Mouse (Mus musculus): ENCODE results near the gene Tubb2a. TPM values are rescaled to one million over a fixed set of nuclear protein-coding genes. Genes with fewer than 3 reads are reported as not detected.

The Tubb2a gene
- total RNA-seq, 2 experiments from 2014 or later: 2.3 to 7.9 TPM

DNA sequence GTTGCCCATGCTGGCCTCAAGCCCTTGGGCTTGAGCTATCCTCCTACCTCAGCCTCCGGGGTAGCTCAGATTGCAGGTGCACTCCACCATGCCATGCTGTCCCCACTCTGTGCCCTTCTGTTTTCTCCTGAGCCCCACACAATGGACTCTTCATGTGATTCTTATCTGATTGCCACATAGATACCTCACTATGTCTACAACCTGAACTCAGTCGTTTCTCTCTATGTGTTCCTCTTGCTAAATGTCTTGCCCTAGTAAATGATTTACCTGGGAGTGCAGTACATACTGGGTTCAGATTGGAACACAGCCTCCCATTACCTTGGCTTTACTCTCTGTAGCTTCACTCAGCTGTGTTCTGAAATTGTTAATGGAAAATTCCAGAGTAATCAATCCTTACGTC, 22.8 kb downstream of the Tubb2a start:
- no peak for ATAC-seq (replicated peaks; ENCODE audit: poor library complexity)

DNA sequence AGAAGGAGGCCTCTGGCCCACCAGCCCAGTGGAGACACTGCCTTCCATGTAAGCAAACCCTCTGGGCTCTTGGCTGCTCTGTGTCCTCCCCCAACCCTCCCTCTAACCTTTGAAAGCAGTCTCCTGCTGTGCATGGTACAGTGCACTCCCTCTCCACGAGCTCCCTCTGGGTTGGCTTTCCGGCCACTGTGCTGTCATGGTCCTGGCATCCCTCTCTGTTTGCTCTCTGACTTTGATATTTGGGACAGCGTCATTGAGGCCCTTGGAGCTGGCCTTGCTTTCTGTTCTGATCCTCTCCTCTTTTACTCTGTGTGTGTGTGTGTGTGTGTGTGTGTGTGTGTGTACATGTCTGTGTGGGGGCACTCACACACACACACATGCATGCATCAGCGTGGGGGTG, 23.4 kb downstream of the Tubb2a start:
- no peak for ATAC-seq (replicated peaks; ENCODE audit: poor library complexity)

DNA sequence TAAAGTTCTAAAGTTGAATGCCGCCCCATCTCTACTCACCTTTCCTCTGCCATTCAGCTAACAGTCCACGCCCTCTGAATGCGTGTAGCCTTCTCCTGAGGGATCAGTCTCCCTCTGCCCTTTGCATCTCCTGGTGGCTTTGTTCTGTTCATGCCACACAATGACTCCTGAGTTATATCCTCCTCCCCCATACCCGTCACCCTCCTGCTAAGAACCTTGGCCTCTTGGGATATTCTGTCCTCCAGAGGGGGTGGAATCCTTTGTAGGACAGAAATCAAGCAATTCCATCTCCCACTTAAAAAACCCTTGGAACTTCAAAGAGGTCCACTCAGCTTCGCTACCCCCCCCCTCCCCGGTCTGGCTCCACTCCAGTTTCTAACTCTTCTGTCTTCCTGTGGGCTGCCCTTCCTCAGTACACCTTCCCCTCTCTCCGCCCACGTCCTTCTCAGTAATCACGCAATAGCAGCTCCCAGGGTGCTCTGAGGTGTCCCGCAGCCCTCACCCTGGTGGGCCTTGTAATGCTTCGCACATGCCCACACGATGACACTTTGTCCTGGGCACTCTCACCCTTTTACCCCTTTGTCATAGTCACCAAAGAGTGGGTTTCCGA, 24.0 kb downstream of the Tubb2a start:
- no peak for ATAC-seq (replicated peaks; ENCODE audit: poor library complexity)

DNA sequence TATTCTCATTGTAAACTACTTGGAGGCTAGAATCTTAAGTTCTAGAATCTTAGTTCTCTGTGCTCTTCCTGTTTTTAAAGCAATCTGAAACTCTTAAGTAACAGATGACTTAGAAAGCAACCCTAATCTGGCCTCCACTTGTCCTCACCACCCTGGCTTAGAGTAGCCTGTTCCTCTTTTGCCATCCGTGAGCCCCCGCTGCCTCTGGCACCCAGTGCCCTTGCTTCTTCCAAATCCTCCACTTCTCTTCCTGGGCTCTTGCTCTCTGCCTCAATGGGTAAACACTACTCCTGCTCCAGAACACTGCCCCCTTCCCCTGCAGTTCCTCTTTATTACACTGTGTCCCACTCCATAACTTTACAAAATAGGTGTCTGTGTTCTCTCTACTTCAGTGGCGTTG, 26.1 kb downstream of the Tubb2a start:
- peak; percentile 91 for ATAC-seq (replicated peaks; ENCODE audit: poor library complexity)

DNA sequence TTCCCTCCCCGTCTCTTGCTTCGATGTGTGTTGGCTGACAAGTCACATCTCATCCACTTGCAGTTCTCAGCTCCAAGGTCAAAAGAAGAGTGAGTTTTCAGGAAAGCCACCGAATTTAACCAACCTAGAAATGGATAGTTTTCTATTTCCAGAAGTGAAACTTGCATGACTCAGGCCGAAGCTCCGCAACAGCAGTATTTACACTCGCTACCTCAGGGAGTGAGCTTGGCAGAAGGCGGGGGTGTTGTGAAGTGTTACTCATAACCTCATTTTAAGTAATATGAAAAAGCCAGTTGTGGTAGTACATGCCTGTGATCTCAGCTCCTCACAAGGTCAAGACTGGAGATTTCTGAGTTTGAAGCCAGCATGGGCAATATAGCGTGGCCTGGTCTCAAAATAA, 27.3 kb downstream of the Tubb2a start:
- peak; percentile 53 for ATAC-seq (replicated peaks; ENCODE audit: poor library complexity)

DNA sequence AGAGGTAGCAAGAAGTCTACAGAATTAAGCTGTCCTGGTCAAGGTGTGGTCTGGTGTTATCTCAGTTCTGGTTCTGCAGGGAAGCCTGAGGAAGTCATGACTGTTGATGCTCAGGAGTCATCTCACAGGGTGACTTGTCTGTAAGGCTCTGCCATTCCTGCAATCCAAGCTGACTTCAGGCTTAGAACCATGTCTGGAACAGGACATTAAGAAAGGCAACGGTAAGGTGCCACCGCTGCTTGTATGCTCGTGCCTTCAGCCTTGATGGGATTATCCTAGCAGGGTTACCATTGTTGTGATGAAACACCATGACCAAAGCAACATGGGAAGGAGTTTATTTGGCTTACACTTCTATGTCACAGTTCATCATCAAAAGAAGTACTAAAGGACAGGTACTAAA, 30.3 kb downstream of the Tubb2a start:
- ATAC-seq (replicated peaks; ENCODE audit: poor library complexity): no peak

DNA sequence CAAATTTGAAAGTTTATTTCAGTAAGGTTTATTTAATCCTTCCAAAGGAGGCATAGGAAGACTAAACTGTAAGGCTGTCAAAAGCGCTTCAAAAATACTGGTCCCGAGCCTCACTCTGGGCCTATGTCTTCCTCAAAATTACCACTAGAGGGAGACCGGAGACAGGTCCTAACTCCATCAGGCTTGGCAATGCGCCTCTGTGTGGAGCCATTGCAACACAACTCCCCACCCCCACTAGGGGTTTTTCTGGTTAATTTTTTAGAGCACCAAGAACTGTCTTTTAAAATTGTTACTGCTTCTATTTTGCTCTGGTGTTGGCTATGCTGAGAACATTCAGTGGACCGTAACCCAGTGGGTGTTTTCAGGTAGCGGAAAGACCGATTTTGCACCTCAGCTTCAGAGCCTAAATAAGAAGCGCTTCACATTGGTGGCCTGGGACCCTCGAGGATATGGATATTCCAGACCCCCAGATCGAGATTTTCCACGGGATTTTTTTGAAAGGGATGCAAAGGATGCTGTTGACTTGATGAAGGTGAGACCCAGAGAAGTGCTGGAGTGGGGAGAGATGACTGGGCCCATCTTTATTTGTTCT, 31.3 kb downstream of the Tubb2a start:
- peak; percentile 96 for ATAC-seq (replicated peaks; ENCODE audit: poor library complexity)

DNA sequence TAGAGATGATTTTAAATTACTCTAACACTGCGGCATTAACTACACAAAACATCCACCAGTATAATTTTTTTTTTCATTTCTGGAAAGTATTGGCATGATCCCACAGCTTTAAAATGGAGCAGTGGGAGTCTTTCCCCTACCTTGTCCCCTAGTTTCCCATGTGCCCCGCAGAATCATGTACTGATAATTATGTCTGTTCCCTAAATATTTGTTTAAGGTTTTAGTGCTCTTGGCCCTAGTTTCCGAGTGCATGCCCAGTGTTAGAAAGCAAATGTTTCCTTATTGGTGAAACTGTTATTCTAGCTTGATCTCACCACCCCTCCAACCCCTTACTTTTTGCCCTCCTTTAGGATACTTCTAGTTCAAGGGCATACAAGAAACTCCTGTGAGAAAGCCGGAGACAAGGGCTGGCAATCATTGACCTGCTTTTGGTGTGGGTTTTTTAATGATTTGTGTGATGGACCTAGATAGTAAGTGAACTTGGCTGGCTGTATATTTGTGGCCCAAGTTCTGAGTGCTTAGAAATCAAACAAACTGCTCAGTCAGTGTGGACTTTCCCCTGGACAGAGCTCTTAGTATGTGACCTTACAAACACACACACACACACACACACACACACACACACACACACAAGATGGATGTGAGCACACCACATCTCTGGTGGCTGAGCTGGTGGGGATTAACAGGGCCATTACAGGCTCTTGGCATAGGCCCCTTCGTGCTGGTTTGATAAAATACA, 32.1 kb downstream of the Tubb2a start:
- no peak for ATAC-seq (replicated peaks; ENCODE audit: poor library complexity)

DNA sequence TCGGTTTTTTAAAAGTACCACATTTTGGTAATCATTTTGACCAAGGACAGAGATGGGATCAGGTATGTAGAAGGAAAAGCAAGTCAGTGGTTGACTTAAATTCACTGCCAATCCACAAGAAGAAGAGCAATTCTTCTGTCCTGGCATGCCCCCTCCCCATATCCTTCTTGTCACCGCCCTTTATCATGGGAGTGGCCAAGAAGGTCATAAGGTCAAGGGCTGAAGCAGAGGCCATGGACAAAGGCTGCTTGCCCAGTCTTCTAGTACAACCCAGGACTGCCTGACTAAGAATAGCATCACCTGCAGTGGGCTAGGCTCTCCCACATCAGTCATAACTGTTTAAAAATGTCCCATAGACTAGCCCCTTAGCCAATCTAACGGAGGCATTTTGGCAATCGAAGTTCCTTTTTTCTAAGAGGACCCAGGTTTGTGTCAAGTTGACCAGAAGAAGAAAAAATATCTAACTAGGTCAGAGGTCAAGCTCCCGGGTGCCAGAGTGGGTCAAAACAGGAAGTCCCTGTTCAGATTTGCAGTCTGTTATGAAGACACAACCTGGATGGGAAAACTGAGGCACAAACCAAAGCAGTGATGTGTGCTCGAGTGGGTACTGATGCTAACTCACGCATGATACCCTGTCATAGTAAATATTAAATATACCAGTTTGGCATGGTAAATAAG, 34.0 kb downstream of the Tubb2a start:
- 0 out of 2 replicates have a peak, but pooled peaks have one; percentile 10 for ATAC-seq (replicated peaks; ENCODE audit: poor library complexity)

DNA sequence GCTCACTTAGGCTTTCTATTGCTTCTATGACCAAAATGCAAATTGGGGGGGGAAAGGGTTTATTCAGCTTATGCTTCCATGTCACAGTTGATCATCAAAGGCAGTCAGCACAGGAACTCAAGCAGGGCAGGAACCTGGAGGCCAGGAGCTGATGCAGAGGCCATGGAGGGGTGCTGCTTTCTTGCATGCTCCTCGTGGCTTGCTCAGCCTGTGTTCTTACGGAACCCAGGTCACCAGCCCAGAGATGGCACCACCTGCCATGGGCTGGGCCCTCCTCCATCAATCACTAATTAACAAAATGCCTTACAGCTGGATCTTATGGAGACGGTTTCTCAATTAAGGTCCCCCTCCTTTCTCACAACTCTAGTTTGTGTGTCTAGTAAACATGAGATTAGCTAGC, 37.7 kb downstream of the Tubb2a start:
- ATAC-seq (replicated peaks; ENCODE audit: poor library complexity): no peak

- no peak for ATAC-seq (replicated peaks; ENCODE audit: poor library complexity)
Observed at GRCm38 (mm10) chr13:34038901-34039341, 38.9 kb downstream of the Tubb2a start.

- ATAC-seq (replicated peaks; ENCODE audit: poor library complexity): no peak; the same call in 1 of the 2 replicates
Observed at GRCm38 (mm10) chr13:34038056-34038432, 39.8 kb downstream of the Tubb2a start.

GRCm38 (mm10) chr13:34037172-34038055, 40.4 kb downstream of the Tubb2a start, which contains the start of gene Bphl:
TSS of gene Bphl (plus strand) at chr13:34037597.
- peak; percentile 96 for ATAC-seq (replicated peaks; ENCODE audit: poor library complexity)

DNA sequence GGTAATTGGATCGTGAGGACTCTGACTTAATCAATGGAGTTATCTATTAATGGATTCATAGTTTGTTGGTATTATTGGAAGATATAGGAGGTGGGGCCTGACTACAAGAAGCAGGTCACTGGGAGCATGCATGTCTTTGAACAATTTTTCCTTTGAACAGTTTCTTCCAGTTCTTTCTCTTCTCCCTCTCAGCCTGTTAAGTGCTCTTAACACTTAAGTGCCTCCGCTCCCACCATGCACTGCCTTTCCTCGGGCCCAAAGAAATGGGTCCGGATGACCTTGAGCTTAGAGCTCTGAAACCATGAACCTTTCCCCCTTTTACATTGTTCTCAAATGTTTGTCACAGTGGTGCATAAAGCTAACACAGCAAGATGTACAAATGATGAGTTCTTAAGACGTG, 41.1 kb downstream of the Tubb2a start:
- ATAC-seq (replicated peaks; ENCODE audit: poor library complexity): no peak

GRCm38 (mm10) chr13:34035424-34035823, 42.4 kb downstream of the Tubb2a start:
- ATAC-seq (replicated peaks; ENCODE audit: poor library complexity): no peak

DNA sequence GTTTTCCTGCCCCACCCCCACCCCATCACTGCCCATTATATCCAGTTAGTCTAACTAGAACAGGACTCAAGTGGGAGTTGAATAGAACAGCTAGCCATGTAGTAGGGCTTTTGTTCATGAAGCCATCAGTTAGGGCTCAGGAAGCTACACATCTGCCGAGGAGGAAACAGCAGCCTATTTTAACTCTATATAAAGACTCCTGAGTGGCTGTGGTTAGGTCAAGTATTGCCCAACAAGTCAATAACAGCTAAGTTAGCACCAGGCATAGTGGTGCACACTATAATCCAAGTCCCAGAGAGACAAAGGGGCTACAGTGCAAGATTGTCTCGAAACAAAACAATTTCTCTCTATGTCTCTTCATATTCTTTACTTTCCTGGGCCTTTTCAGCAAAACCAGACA, 45.8 kb downstream of the Tubb2a start:
- peak; percentile 90 for ATAC-seq (replicated peaks; ENCODE audit: poor library complexity)

All from megakaryocyte progenitor cell, adult 5-6 weeks (primary cell).